Mouse (Mus musculus): ENCODE results near the gene Wnt11. TPM values are rescaled to one million over a fixed set of nuclear protein-coding genes. Genes with fewer than 3 reads are reported as not detected.

The Wnt11 gene
- polyA plus RNA-seq, 1 experiment from 2014 or later, result 9.7 TPM

GRCm38 (mm10) chr7:98793811-98794210, 41.1 kb upstream of the Wnt11 start:
- no peak overlapping the region for H3K9ac ChIP-seq (ENCODE audit: low read length)
- no peak overlapping the region for H3K27ac ChIP-seq (replicated peaks)
- 66% methylated on average over 5 of the region's 5 CpGs for WGBS
- DNase-seq (ENCODE audit: low spot score) (no peak), ATAC-seq (ENCODE audit: low FRiP score, low TSS enrichment) (no peak)
- H3K27me3 ChIP-seq (ENCODE audit: control insufficient read depth, insufficient read depth, low read length), result no peaks in the 10 kb centered on the region
- TF ChIP-seq CTCF (IDR thresholded peaks at IDR 0.05; ENCODE audit: low read depth), result no peak
- TF ChIP-seq EP300 (optimal IDR thresholded peaks at IDR 0.05), result no peak
- no peaks in the 10 kb centered on the region for H3K36me3 ChIP-seq (ENCODE audit: control insufficient read depth, insufficient read depth, low read length)
- H3K4me3 ChIP-seq (ENCODE audit: low read depth, low read length), result no peak overlapping the region
- no peaks in the 10 kb centered on the region; the same call in 1 of the 2 replicates for H3K4me1 ChIP-seq (replicated peaks; ENCODE audit: control insufficient read depth, insufficient read depth)
- H3K9me3 ChIP-seq (ENCODE audit: control insufficient read depth, low read length), result no peaks in the 10 kb centered on the region
- H3K4me2 ChIP-seq (replicated peaks; ENCODE audit: low read depth), result no peak overlapping the region

GRCm38 (mm10) chr7:98794444-98794843, 40.5 kb upstream of the Wnt11 start:
- H3K9me3 ChIP-seq (ENCODE audit: control insufficient read depth, low read length), result no peaks in the 10 kb centered on the region
- no peak overlapping the region for H3K4me3 ChIP-seq (ENCODE audit: low read depth, low read length)
- H3K4me2 ChIP-seq (replicated peaks; ENCODE audit: low read depth), result no peak overlapping the region
- no peak for ATAC-seq (ENCODE audit: low FRiP score, low TSS enrichment)
- 80% methylated on average over 3 of the region's 3 CpGs for WGBS
- no peak for TF ChIP-seq EP300 (optimal IDR thresholded peaks at IDR 0.05)
- TF ChIP-seq CTCF (IDR thresholded peaks at IDR 0.05; ENCODE audit: low read depth), result no peak
- DNase-seq (ENCODE audit: low spot score), result no peak
- H3K27me3 ChIP-seq (ENCODE audit: control insufficient read depth, insufficient read depth, low read length), result no peaks in the 10 kb centered on the region
- H3K9ac ChIP-seq (ENCODE audit: low read length), result no peak overlapping the region
- no peaks in the 10 kb centered on the region for H3K36me3 ChIP-seq (ENCODE audit: control insufficient read depth, insufficient read depth, low read length)
- H3K4me1 ChIP-seq (replicated peaks; ENCODE audit: control insufficient read depth, insufficient read depth), result no peaks in the 10 kb centered on the region; the same call in 1 of the 2 replicates
- no peak overlapping the region for H3K27ac ChIP-seq (replicated peaks)

- Histone ChIP-seq H3K9ac (ENCODE audit: low read length) (no peak overlapping the region), H3K4me3 (ENCODE audit: low read depth, low read length) (no peak overlapping the region), H3K4me1 (replicated peaks; ENCODE audit: control insufficient read depth, insufficient read depth) (no peaks in the 10 kb centered on the region; the same call in 1 of the 2 replicates), H3K4me2 (replicated peaks; ENCODE audit: low read depth) (no peak overlapping the region), H3K36me3 (ENCODE audit: control insufficient read depth, insufficient read depth, low read length) (no peaks in the 10 kb centered on the region), H3K27ac (replicated peaks) (no peak overlapping the region), H3K27me3 (ENCODE audit: control insufficient read depth, insufficient read depth, low read length) (no peaks in the 10 kb centered on the region), H3K9me3 (ENCODE audit: control insufficient read depth, low read length) (no peaks in the 10 kb centered on the region)
- TF ChIP-seq CTCF (IDR thresholded peaks at IDR 0.05; ENCODE audit: low read depth) (no peak), EP300 (optimal IDR thresholded peaks at IDR 0.05) (no peak)
- no peak for DNase-seq (ENCODE audit: low spot score)
- 71% methylated on average over 5 of the region's 5 CpGs for WGBS
- no peak for ATAC-seq (ENCODE audit: low FRiP score, low TSS enrichment)
Observed at GRCm38 (mm10) chr7:98795637-98796036, 39.3 kb upstream of the Wnt11 start.

GRCm38 (mm10) chr7:98797347-98798133, 37.4 kb upstream of the Wnt11 start:
- 44% methylated on average over 5 of the region's 5 CpGs for WGBS
- DNase-seq (ENCODE audit: low spot score), result no peak
- H3K27ac ChIP-seq (replicated peaks), result no peak overlapping the region
- no peaks in the 10 kb centered on the region for H3K36me3 ChIP-seq (ENCODE audit: control insufficient read depth, insufficient read depth, low read length)
- H3K4me2 ChIP-seq (replicated peaks; ENCODE audit: low read depth), result no peak overlapping the region
- H3K9me3 ChIP-seq (ENCODE audit: control insufficient read depth, low read length), result no peaks in the 10 kb centered on the region
- H3K27me3 ChIP-seq (ENCODE audit: control insufficient read depth, insufficient read depth, low read length), result no peaks in the 10 kb centered on the region
- H3K4me1 ChIP-seq (replicated peaks; ENCODE audit: control insufficient read depth, insufficient read depth), result no peaks in the 10 kb centered on the region; the same call in 1 of the 2 replicates
- ATAC-seq (ENCODE audit: low FRiP score, low TSS enrichment), result no peak
- no peak overlapping the region for H3K9ac ChIP-seq (ENCODE audit: low read length)
- no peak overlapping the region for H3K4me3 ChIP-seq (ENCODE audit: low read depth, low read length)
- no peak for TF ChIP-seq CTCF (IDR thresholded peaks at IDR 0.05; ENCODE audit: low read depth)
- no peak for TF ChIP-seq EP300 (optimal IDR thresholded peaks at IDR 0.05)

GRCm38 (mm10) chr7:98798134-98798417, 36.8 kb upstream of the Wnt11 start:
- H3K27me3 ChIP-seq (ENCODE audit: control insufficient read depth, insufficient read depth, low read length), result no peaks in the 10 kb centered on the region
- TF ChIP-seq CTCF (IDR thresholded peaks at IDR 0.05; ENCODE audit: low read depth) (no peak), EP300 (optimal IDR thresholded peaks at IDR 0.05) (no peak)
- 33% methylated on average over 3 of the region's 3 CpGs for WGBS
- H3K4me2 ChIP-seq (replicated peaks; ENCODE audit: low read depth), result no peak overlapping the region
- H3K4me3 ChIP-seq (ENCODE audit: low read depth, low read length), result no peak overlapping the region
- H3K4me1 ChIP-seq (replicated peaks; ENCODE audit: control insufficient read depth, insufficient read depth), result no peaks in the 10 kb centered on the region; the same call in 1 of the 2 replicates
- no peaks in the 10 kb centered on the region for H3K9me3 ChIP-seq (ENCODE audit: control insufficient read depth, low read length)
- no peaks in the 10 kb centered on the region for H3K36me3 ChIP-seq (ENCODE audit: control insufficient read depth, insufficient read depth, low read length)
- ATAC-seq (ENCODE audit: low FRiP score, low TSS enrichment) (0 out of 2 replicates have a peak, but pooled peaks have one; percentile 34), DNase-seq (ENCODE audit: low spot score) (peak; percentile 51)
- no peak overlapping the region for H3K9ac ChIP-seq (ENCODE audit: low read length)
- no peak overlapping the region for H3K27ac ChIP-seq (replicated peaks)

GRCm38 (mm10) chr7:98800435-98800834, 34.5 kb upstream of the Wnt11 start:
- no peaks in the 10 kb centered on the region for H3K27me3 ChIP-seq (ENCODE audit: control insufficient read depth, insufficient read depth, low read length)
- no peak overlapping the region for H3K4me3 ChIP-seq (ENCODE audit: low read depth, low read length)
- no peaks in the 10 kb centered on the region for H3K36me3 ChIP-seq (ENCODE audit: control insufficient read depth, insufficient read depth, low read length)
- ATAC-seq (ENCODE audit: low FRiP score, low TSS enrichment), result 0 out of 2 replicates have a peak, but pooled peaks have one; percentile 35
- H3K4me2 ChIP-seq (replicated peaks; ENCODE audit: low read depth), result no peak overlapping the region
- H3K27ac ChIP-seq (replicated peaks), result no peak overlapping the region
- H3K4me1 ChIP-seq (replicated peaks; ENCODE audit: control insufficient read depth, insufficient read depth), result no peaks in the 10 kb centered on the region; the same call in 1 of the 2 replicates
- no peaks in the 10 kb centered on the region for H3K9me3 ChIP-seq (ENCODE audit: control insufficient read depth, low read length)
- H3K9ac ChIP-seq (ENCODE audit: low read length), result no peak overlapping the region
- TF ChIP-seq CTCF (IDR thresholded peaks at IDR 0.05; ENCODE audit: low read depth) (no peak), EP300 (optimal IDR thresholded peaks at IDR 0.05) (no peak)
- 57% methylated on average over 8 of the region's 8 CpGs for WGBS
- DNase-seq (ENCODE audit: low spot score), result no peak

All from stomach, postnatal 0 days (tissue).